Mouse (Mus musculus): ENCODE measurements around the gene Cdkn1a.

DNA sequence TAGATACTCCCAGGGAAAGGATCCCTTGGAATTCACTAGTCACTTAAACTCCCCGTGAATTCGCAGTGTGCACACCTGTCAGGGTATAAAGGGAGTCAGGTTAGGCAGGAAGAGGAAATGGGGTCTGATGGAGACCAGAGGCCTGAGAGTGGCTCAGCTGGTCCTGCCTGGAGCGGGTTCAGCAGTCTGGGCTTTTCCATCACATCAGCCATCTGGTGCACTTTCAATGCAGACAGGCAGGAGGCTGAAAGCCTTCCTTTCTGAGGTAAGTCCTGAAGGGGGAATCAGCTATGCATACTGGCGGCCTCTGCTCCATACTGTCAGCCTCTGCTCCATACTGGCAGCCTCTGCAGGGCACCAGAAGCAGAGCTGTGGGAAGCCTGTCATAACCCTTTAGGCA is 3.9 kb upstream of the Cdkn1a start:
- TF ChIP-seq CTCF (IDR thresholded peaks at IDR 0.05; ENCODE audit: low read depth, low read length) (no peak), POLR2A (IDR thresholded peaks at IDR 0.05; ENCODE audit: borderline replicate concordance, low read depth, low read length) (no peak)
